Comparison of ENCODE assay signal across 9 mouse cellular contexts in genomic region chr15:84756426-84756825, GRCm38 (mm10). TPM values are rescaled to one million over a fixed set of nuclear protein-coding genes. Genes with fewer than 3 reads are reported as not detected.
DNase-seq lines count a peak whose midpoint lies in the region; ATAC-seq and TF ChIP-seq lines count a peak whose summit lies in the region.
"Had no signal": no experiment of that assay in that cellular context is flagged by ENCODE, and none has a peak within 500 bp of the region (broad histone marks: within the 10 kb centered on the region; RNA-seq: fewer than 3 reads in every experiment).

No protein-coding gene starts in this region.

- TF ChIP-seq CTCF in layer of hippocampus, adult 2 months (conservative IDR thresholded peaks at IDR 0.05), result no peak

- H3K4me1 ChIP-seq in hindbrain, embryonic 14.5 days (replicated peaks; ENCODE audit: control insufficient read depth, insufficient read depth, low read length), result peaks cover 12% of the 10 kb centered on the region
- H3K4me1 ChIP-seq in midbrain, embryonic 12.5 days, result peaks cover 28% of the 10 kb centered on the region

- DNase-seq in layer of hippocampus, adult 2 months (ENCODE audit: low spot score in 2 of 2), result peak; percentile 25 to 27
- DNase-seq in layer of hippocampus, adult 9-10 months (ENCODE audit: low spot score), result no peak
- peak; percentile 38 for DNase-seq in embryo, embryonic 10 days (ENCODE audit: low spot score)
- DNase-seq in hindbrain, embryonic 14.5 days (ENCODE audit: low spot score), result peak; percentile 63
- DNase-seq in adrenal gland, adult 8-10 months, result no peak
- DNase-seq in thymus, postnatal 0 days (ENCODE audit: low spot score), result no peak

- H3K27ac ChIP-seq in layer of hippocampus, adult 2 months, result no peak overlapping the region
- H3K27ac ChIP-seq in hindbrain, embryonic 14.5 days, result peak overlapping the region; percentile 68
- peak overlapping the region; percentile 32; the same call in 1 of the 2 replicates for H3K27ac ChIP-seq in midbrain, embryonic 12.5 days (replicated peaks)

- H3K4me3 ChIP-seq in layer of hippocampus, adult 2 months, result peak overlapping the region; percentile 30
- H3K4me3 ChIP-seq in hindbrain, embryonic 14.5 days (replicated peaks; ENCODE audit: low read length), result peak overlapping the region; percentile 21
- peak overlapping the region; percentile 36 for H3K4me3 ChIP-seq in midbrain, embryonic 12.5 days

- H3K9ac ChIP-seq in hindbrain, embryonic 14.5 days, result peak overlapping the region; percentile 46
- no peak overlapping the region; the same call in 1 of the 2 replicates for H3K9ac ChIP-seq in midbrain, embryonic 12.5 days (replicated peaks)

- H3K36me3 ChIP-seq in hindbrain, embryonic 14.5 days (replicated peaks; ENCODE audit: control insufficient read depth, insufficient read depth), result no peaks in the 10 kb centered on the region
- H3K36me3 ChIP-seq in midbrain, embryonic 12.5 days, result no peaks in the 10 kb centered on the region

- 2% methylated on average over 21 of the region's 22 CpGs for WGBS in hindbrain, embryonic 14.5 days
- WGBS in midbrain, embryonic 12.5 days, result under 1% methylated on average over 22 of the region's 22 CpGs

- peak overlapping the region; percentile 61 for H3K4me2 ChIP-seq in hindbrain, embryonic 14.5 days (replicated peaks)
- peak overlapping the region; percentile 67 for H3K4me2 ChIP-seq in midbrain, embryonic 12.5 days (replicated peaks)

- peak; percentile 64; the same call in 1 of the 2 replicates for ATAC-seq in hindbrain, embryonic 14.5 days (ENCODE audit: low FRiP score)
- ATAC-seq in midbrain, embryonic 12.5 days (ENCODE audit: low FRiP score, low read depth), result peak; percentile 24; the same call in 1 of the 2 replicates
- no peak for ATAC-seq in erythroblast, adult 5-6 weeks (replicated peaks; ENCODE audit: low FRiP score, poor library complexity, severe bottlenecking)

- H3K9me3 ChIP-seq in hindbrain, embryonic 14.5 days (ENCODE audit: control insufficient read depth, low read length), result no peaks in the 10 kb centered on the region
- H3K9me3 ChIP-seq in midbrain, embryonic 12.5 days, result no peaks in the 10 kb centered on the region

- 0 out of 2 replicates have a peak, but pooled peaks cover 6% of the 10 kb centered on the region for H3K27me3 ChIP-seq in hindbrain, embryonic 14.5 days (ENCODE audit: control insufficient read depth, insufficient read depth, low read length)
- H3K27me3 ChIP-seq in midbrain, embryonic 12.5 days, result peaks cover 31% of the 10 kb centered on the region

RNA-seq across cellular contexts. Expression of gene Arhgap8, which starts 36.6 kb away (rescaled TPM):
- under 1 TPM in 1 of 2 experiments, not detected in 1; 0.64 TPM for total RNA-seq in layer of hippocampus, adult 2 months (2021)
- 0.87 and 1.0 TPM in 2 replicates for polyA plus RNA-seq in hindbrain, embryonic 14.5 days (2014; fragmentation: Nextera tagmentation; extraction: Ambion mirVana)
- 0.69 and 1.4 TPM in 2 replicates for polyA plus RNA-seq in midbrain, embryonic 12.5 days (2016; fragmentation: Nextera tagmentation; extraction: Ambion mirVana)
- not detected in 2 replicates for total RNA-seq in erythroblast, adult 5-6 weeks (2015; ENCODE audit: low replicate concordance)
- total RNA-seq in erythroblast, adult 5-6 weeks (2017; ENCODE audit: low replicate concordance), result not detected in 2 replicates
- 1 to 10 TPM in 3 of 4 experiments, under 1 TPM in 1; 0.64 to 2.6 (median 1.9) TPM for total RNA-seq in adrenal gland, adult 8-10 months (2022)
- polyA plus RNA-seq in thymus, postnatal 0 days (2015; fragmentation: Nextera tagmentation; extraction: Ambion mirVana), result 28.7 and 30.5 TPM in 2 replicates
- total RNA-seq: liver, adult 2 months had no signal

Comparison
In these comparisons a context has a peak if more than half of its experiments do, and no peak if none do; other contexts are left out.
1. DNase-seq: peak in layer of hippocampus, adult 2 months (2 of 2), embryo, embryonic 10 days (single experiment) and hindbrain, embryonic 14.5 days (single experiment); none in layer of hippocampus, adult 9-10 months (single experiment), adrenal gland, adult 8-10 months (single experiment) and thymus, postnatal 0 days (single experiment).
2. Peak in every context shown above with its lines, with median percentiles within 50 percentile points of each other: H3K4me3 ChIP-seq.